Mouse (Mus musculus) forebrain, embryonic 10.5 days (tissue): ENCODE data around the gene Arhgef19. TPM values are rescaled to one million over a fixed set of nuclear protein-coding genes. Genes with fewer than 3 reads are reported as not detected.

ENCODE experiments used
- DNase-seq: peaks from one replicate; pipeline ENCODE4 v3.0.0-alpha.2; 2017; ENCODE audit warnings: low spot score; ENCODE audit errors: extremely low spot score
- H3K27ac ChIP-seq: fragments of 300-500 bp; sonication (generic); 2 replicates; pipeline ENCODE4 v1.5.1; 2016; ENCODE audit warnings: mild to moderate bottlenecking
- H3K27me3 ChIP-seq: fragments of 300-500 bp; sonication (generic); 2 replicates; pipeline ENCODE4 v1.6.1; 2016; ENCODE audit warnings: mild to moderate bottlenecking; ENCODE audit not compliant: poor library complexity, severe bottlenecking
- H3K36me3 ChIP-seq: fragments of 300-500 bp; sonication (generic); replicated peaks from 2 replicates; pipeline ENCODE4 v1.6.1; 2016; ENCODE audit warnings: mild to moderate bottlenecking, moderate library complexity
- H3K4me1 ChIP-seq: fragments of 300-500 bp; sonication (generic); 2 replicates; pipeline ENCODE4 v1.6.1; 2016
- H3K4me3 ChIP-seq: fragments of 300-500 bp; sonication (generic); 2 replicates; pipeline ENCODE4 v1.5.1; 2016; ENCODE audit warnings: mild to moderate bottlenecking, moderate library complexity
- H3K9me3 ChIP-seq: fragments of 300-500 bp; sonication (generic); 2 replicates; pipeline ENCODE4 v1.6.1; 2016; ENCODE audit warnings: mild to moderate bottlenecking, moderate library complexity
- WGBS: fragments of 180-500 bp; shearing (Covaris S2); methylation state at CpG from one replicate; pipeline ENCODE4 v1.1.7; 2016; 5-methylcytosine and 5-hydroxymethylcytosine counted together
- polyA plus RNA-seq: library from polyadenylated mRNA; unstranded; fragments of >200 nt; fragmentation: Nextera tagmentation; extraction: Ambion mirVana; gene quantifications from 2 replicates; pipeline ENCODE4 v1.2.1, GENCODE M21; 2016

The Arhgef19 gene
- polyA plus RNA-seq, 1 experiment from 2014 or later: 2.2 TPM

GRCm38 (mm10) chr4:141254234-141254633 lies 14.9 kb downstream of the Arhgef19 start:
- 88% methylated on average over 16 of the region's 16 CpGs for WGBS
- no peak for DNase-seq

DNA sequence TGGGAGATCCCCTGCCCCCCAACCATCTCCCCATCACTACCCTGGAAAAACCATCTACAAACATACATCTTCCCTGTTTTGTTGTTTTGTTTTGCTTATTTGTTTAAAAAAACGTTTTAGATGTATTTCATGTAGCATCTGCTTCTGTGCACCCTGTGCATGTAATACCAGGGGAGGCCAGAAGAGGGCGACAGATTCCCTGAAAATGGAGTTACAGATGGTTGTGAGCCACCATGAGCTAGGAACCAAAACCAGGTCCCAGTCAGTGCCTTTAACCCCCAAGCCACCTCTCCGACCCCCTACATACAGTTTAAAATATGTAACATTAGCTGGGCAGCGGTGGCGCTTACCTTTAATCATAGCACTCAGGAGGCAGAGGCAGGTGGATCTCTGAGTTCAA lies 18.1 kb downstream of the Arhgef19 start:
- Histone ChIP-seq H3K4me3 (no peak overlapping the region), H3K27ac (no peak overlapping the region), H3K36me3 (no peaks in the 10 kb centered on the region), H3K9me3 (peaks cover 7% of the 10 kb centered on the region; the same call in 1 of the 2 replicates), H3K4me1 (0 out of 2 replicates have a peak, but pooled peaks cover 3% of the 10 kb centered on the region), H3K27me3 (peaks cover 9% of the 10 kb centered on the region; the same call in 1 of the 2 replicates)
- no peak for DNase-seq
- WGBS: 66% methylated on average over 5 of the region's 5 CpGs

More at GRCm38 (mm10) chr4:141254234-141254633, 14.9 kb downstream of the Arhgef19 start:
- Histone ChIP-seq H3K27me3 (peaks cover 32% of the 10 kb centered on the region), H3K4me1 (peaks cover 8% of the 10 kb centered on the region), H3K36me3 (no peaks in the 10 kb centered on the region), H3K9me3 (peaks cover 2% of the 10 kb centered on the region; the same call in 1 of the 2 replicates), H3K27ac (peak overlapping the region; percentile 11; the same call in 1 of the 2 replicates), H3K4me3 (no peak overlapping the region)

GRCm38 (mm10) chr4:141259413-141259812 lies 20.1 kb downstream of the Arhgef19 start:
- Histone ChIP-seq H3K4me1 (0 out of 2 replicates have a peak, but pooled peaks cover 3% of the 10 kb centered on the region), H3K9me3 (peaks cover 7% of the 10 kb centered on the region; the same call in 1 of the 2 replicates), H3K36me3 (no peaks in the 10 kb centered on the region), H3K27me3 (peaks cover 5% of the 10 kb centered on the region; the same call in 1 of the 2 replicates), H3K27ac (no peak overlapping the region), H3K4me3 (no peak overlapping the region)
- WGBS: 82% methylated on average over 12 of the region's 12 CpGs
- DNase-seq: no peak

- Histone ChIP-seq H3K36me3 (no peaks in the 10 kb centered on the region), H3K27me3 (no peaks in the 10 kb centered on the region; the same call in 1 of the 2 replicates), H3K4me3 (no peak overlapping the region), H3K9me3 (peaks cover 7% of the 10 kb centered on the region; the same call in 1 of the 2 replicates), H3K27ac (no peak overlapping the region), H3K4me1 (0 out of 2 replicates have a peak, but pooled peaks cover 3% of the 10 kb centered on the region)
- 81% methylated on average over 16 of the region's 16 CpGs for WGBS
- no peak for DNase-seq
Measured at GRCm38 (mm10) chr4:141260007-141260723, 20.9 kb downstream of the Arhgef19 start.

DNA sequence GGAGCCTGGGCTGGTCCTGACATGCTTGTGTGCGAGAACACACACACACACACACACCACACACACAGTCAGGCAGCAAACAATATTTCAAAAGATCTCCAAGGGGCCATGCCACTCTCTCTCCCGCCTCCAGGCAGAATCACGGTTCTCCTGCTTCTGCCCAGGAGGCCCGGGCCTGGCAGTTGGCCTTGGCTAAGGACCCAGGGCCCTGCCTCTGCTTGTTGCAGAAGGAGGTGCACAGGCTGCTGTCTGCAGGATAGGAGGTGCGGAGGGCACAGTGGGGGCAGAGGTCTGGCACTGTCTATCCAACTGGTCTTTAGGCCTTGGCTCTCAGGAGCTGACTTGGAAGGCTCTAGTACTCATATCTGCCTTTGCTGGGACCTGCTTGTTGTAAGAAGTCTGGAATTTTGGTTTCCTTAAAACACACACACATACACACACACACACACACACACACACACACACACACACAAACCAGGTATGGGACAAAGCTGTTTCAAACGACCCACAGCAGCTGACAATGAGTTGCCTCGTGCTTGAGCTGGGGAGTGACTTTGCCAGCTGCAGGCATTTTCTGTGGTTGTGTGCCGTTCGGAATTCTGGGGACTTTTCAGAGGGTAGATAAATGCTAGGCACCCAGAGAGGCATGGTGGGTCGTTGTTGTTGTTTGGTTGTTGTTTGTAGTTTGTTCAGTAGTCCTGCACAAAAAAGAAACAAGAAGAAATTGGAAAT lies 23.8 kb downstream of the Arhgef19 start:
- H3K36me3 ChIP-seq: no peaks in the 10 kb centered on the region
- H3K27me3 ChIP-seq: no peaks in the 10 kb centered on the region; the same call in 1 of the 2 replicates
- H3K27ac ChIP-seq: no peak overlapping the region
- 81% methylated on average over 10 of the region's 10 CpGs for WGBS
- no peak for DNase-seq
- peaks cover 5% of the 10 kb centered on the region; the same call in 1 of the 2 replicates for H3K9me3 ChIP-seq
- H3K4me1 ChIP-seq: 0 out of 2 replicates have a peak, but pooled peaks cover 3% of the 10 kb centered on the region
- H3K4me3 ChIP-seq: no peak overlapping the region

DNA sequence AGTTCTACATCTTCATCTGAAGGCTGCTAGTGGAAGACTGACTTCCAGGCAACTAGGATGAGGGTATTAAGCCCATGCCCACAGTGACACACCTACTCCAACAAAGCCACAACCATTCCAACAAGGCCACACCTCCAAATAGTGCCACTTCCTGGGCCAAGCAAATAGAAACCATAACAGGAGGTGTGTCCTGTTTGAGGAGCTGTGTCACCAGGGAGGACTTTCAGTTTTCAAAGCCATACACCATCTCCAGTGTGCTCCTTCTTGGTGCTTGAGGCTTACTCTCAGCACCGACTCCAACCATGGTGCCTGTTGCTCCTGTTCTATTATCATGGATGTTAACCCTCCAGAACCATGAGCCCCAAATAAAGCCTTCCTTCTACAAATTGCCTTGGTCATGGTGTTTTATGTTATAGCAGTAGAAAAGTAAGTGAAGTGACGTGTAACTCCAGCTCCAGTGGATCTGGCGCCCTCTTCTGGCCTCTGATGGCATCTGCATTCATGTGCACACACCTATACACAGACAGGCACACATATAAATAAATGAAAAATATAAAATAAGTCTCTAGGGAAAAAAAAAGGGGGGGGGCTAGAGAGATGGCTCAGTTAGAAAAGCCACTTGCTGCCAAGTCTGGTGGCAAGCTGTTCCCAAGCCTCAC lies 26.8 kb downstream of the Arhgef19 start:
- Histone ChIP-seq H3K27me3 (peaks cover under 1% of the 10 kb centered on the region; the same call in 1 of the 2 replicates), H3K4me3 (no peak overlapping the region), H3K27ac (no peak overlapping the region), H3K4me1 (peaks cover 6% of the 10 kb centered on the region), H3K36me3 (no peaks in the 10 kb centered on the region), H3K9me3 (peaks cover 8% of the 10 kb centered on the region; the same call in 1 of the 2 replicates)
- WGBS: 80% methylated on average over 3 of the region's 3 CpGs
- DNase-seq: no peak

- Histone ChIP-seq H3K9me3 (peaks cover 3% of the 10 kb centered on the region; the same call in 1 of the 2 replicates), H3K36me3 (no peaks in the 10 kb centered on the region), H3K4me3 (no peak overlapping the region), H3K27me3 (peaks cover 12% of the 10 kb centered on the region), H3K27ac (no peak overlapping the region), H3K4me1 (peaks cover 16% of the 10 kb centered on the region)
- WGBS: 75% methylated on average over 3 of the region's 3 CpGs
- DNase-seq: no peak
Measured at GRCm38 (mm10) chr4:141267250-141267649, 28.0 kb downstream of the Arhgef19 start.

GRCm38 (mm10) chr4:141267837-141268236 lies 28.5 kb downstream of the Arhgef19 start:
- no peak for DNase-seq
- peaks cover 17% of the 10 kb centered on the region for H3K27me3 ChIP-seq
- H3K36me3 ChIP-seq: no peaks in the 10 kb centered on the region
- H3K4me1 ChIP-seq: peaks cover 18% of the 10 kb centered on the region
- 46% methylated on average over 9 of the region's 9 CpGs for WGBS
- no peak overlapping the region for H3K4me3 ChIP-seq
- H3K9me3 ChIP-seq: peaks cover 3% of the 10 kb centered on the region; the same call in 1 of the 2 replicates
- H3K27ac ChIP-seq: no peak overlapping the region

DNA sequence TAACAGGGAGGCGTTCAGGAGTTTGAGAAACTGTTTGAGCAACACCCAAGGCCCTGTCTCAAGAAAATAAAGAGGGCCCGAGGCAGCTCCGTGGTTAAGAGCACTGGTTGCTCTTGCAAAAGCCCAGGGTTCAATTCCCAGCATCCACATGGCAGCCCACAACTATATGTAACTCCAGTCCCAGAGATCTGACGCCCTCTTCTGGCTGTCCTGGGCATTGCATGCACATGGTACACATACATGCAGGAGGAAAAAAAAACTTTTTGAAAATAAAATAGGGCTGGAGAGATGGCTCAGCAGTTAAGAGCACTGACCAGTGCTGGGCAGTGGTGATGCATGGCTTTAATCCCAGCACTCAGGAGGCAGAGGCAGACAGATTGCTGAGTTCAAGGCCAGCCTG lies 29.1 kb downstream of the Arhgef19 start:
- H3K4me1 ChIP-seq: peaks cover 23% of the 10 kb centered on the region
- peaks cover 3% of the 10 kb centered on the region; the same call in 1 of the 2 replicates for H3K9me3 ChIP-seq
- no peak overlapping the region for H3K4me3 ChIP-seq
- H3K27ac ChIP-seq: no peak overlapping the region
- no peak for DNase-seq
- peaks cover 23% of the 10 kb centered on the region for H3K27me3 ChIP-seq
- H3K36me3 ChIP-seq: no peaks in the 10 kb centered on the region
- WGBS: 89% methylated on average over 4 of the region's 4 CpGs

GRCm38 (mm10) chr4:141269080-141269479 lies 29.8 kb downstream of the Arhgef19 start:
- Histone ChIP-seq H3K9me3 (peaks cover 3% of the 10 kb centered on the region; the same call in 1 of the 2 replicates), H3K4me3 (no peak overlapping the region), H3K27ac (no peak overlapping the region), H3K36me3 (no peaks in the 10 kb centered on the region), H3K4me1 (peaks cover 28% of the 10 kb centered on the region), H3K27me3 (peaks cover 30% of the 10 kb centered on the region)
- 87% methylated on average over 6 of the region's 6 CpGs for WGBS
- no peak for DNase-seq

GRCm38 (mm10) chr4:141270201-141270940 lies 31.1 kb downstream of the Arhgef19 start:
- peaks cover 43% of the 10 kb centered on the region for H3K27me3 ChIP-seq
- no peak overlapping the region for H3K27ac ChIP-seq

More at GRCm38 (mm10) chr4:141270201-141270940, 31.1 kb downstream of the Arhgef19 start:
- no peak overlapping the region for H3K4me3 ChIP-seq
- peaks cover 41% of the 10 kb centered on the region for H3K4me1 ChIP-seq
- DNase-seq: no peak
- WGBS: 61% methylated on average over 15 of the region's 15 CpGs
- H3K9me3 ChIP-seq: peaks cover 3% of the 10 kb centered on the region; the same call in 1 of the 2 replicates
- H3K36me3 ChIP-seq: no peaks in the 10 kb centered on the region
